Mouse (Mus musculus) CD4-positive helper T cell, adult 2 months (primary cell): ENCODE data around the gene Efcc1.

Experiments used
- DNase-seq: peaks from one replicate; pipeline ENCODE4 v3.0.0-alpha.2; 2012; ENCODE audit warnings: low read depth, missing footprints, low spot score

The Efcc1 gene

GRCm38 (mm10) chr6:87778294-87779173 lies 47.9 kb downstream of the Efcc1 start:
- no peak for DNase-seq

GRCm38 (mm10) chr6:87779174-87780165 lies 48.8 kb downstream of the Efcc1 start:
- no peak for DNase-seq

GRCm38 (mm10) chr6:87780546-87781301 lies 50.1 kb downstream of the Efcc1 start:
- no peak for DNase-seq

- DNase-seq, result no peak
Observed at GRCm38 (mm10) chr6:87784033-87784432, 53.4 kb downstream of the Efcc1 start.

- DNase-seq, result no peak
Observed at GRCm38 (mm10) chr6:87786621-87787020, 56.0 kb downstream of the Efcc1 start.

- no peak for DNase-seq
Observed at GRCm38 (mm10) chr6:87787108-87787890, 56.6 kb downstream of the Efcc1 start.

GRCm38 (mm10) chr6:87788266-87788895 lies 57.7 kb downstream of the Efcc1 start:
- DNase-seq, result no peak

- DNase-seq, result no peak
Observed at GRCm38 (mm10) chr6:87788896-87789587, 58.4 kb downstream of the Efcc1 start.

- DNase-seq, result no peak
Observed at GRCm38 (mm10) chr6:87789791-87790190, 59.1 kb downstream of the Efcc1 start.

GRCm38 (mm10) chr6:87790779-87791480 lies 60.3 kb downstream of the Efcc1 start:
- no peak for DNase-seq

- no peak for DNase-seq
Observed at GRCm38 (mm10) chr6:87791826-87792225, 61.2 kb downstream of the Efcc1 start.

- DNase-seq, result no peak
Observed at GRCm38 (mm10) chr6:87793821-87794510, 63.3 kb downstream of the Efcc1 start.

GRCm38 (mm10) chr6:87795385-87796150 lies 64.9 kb downstream of the Efcc1 start:
- no peak for DNase-seq

GRCm38 (mm10) chr6:87796251-87796880 lies 65.7 kb downstream of the Efcc1 start:
- DNase-seq, result no peak

- no peak for DNase-seq
Observed at GRCm38 (mm10) chr6:87797321-87797720, 66.7 kb downstream of the Efcc1 start.

- no peak for DNase-seq
Observed at GRCm38 (mm10) chr6:87799576-87799975, 68.9 kb downstream of the Efcc1 start.

GRCm38 (mm10) chr6:87802462-87802861 lies 71.8 kb downstream of the Efcc1 start:
- DNase-seq, result no peak
